Mouse (Mus musculus): ENCODE measurements around the gene Chd4. TPM values are rescaled to one million over a fixed set of nuclear protein-coding genes. Genes with fewer than 3 reads are reported as not detected.
A peak's percentile ranks its signal among the peaks of the same experiment; 100 is the strongest.

Chd4 gene
- polyA plus RNA-seq, 1 experiment from 2014 or later = 24.5 TPM

DNA sequence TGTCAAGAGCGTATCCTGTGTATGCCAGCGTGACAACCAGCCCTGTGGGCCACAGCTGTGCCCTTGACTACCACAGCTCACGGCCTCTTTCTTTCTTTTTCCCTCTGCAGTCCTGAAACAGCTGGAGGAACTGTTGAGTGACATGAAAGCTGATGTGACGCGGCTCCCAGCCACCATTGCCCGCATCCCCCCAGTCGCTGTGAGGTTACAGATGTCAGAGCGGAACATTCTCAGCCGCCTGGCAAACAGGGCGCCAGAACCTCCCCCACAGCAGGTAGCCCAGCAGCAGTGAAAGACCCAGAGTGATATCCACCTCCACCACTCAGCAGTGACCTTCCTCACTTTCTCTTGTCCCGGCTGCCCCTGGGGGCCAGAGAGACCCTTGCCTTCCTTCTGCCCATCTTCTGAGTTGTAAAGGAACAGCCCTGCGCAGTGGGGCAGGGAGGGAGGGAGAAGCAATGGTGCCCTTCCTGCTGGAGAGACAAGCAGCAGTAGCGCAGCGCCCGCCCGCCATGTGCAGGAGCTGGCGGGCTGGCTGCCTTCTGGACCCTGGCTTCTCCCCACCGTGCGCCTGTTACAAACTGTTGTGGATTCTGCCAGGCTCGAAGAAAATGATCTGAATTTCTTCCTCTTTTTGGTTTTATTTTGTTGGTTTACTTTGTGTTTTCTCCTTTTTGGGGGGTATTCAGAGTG, 34.1 kb downstream of the Chd4 start:
- TF ChIP-seq EP300 (IDR thresholded peaks at IDR 0.05; ENCODE audit: low read depth) = no peak
- TF ChIP-seq CTCF (IDR thresholded peaks at IDR 0.05; ENCODE audit: low read depth) = no peak
- no peaks in the 10 kb centered on the region for H3K9me3 ChIP-seq (ENCODE audit: low read length)
- H3K9ac ChIP-seq (replicated peaks) = no peak overlapping the region
- no peak overlapping the region for H3K4me3 ChIP-seq (ENCODE audit: low read depth, low read length)
- H3K36me3 ChIP-seq (replicated peaks; ENCODE audit: insufficient read depth, low read length) = peaks cover 55% of the 10 kb centered on the region
- H3K27ac ChIP-seq (ENCODE audit: low read depth) = no peak overlapping the region
- ATAC-seq (no peak), DNase-seq (no peak)
- no peaks in the 10 kb centered on the region for H3K27me3 ChIP-seq (ENCODE audit: insufficient read depth, low read length)
- 86% methylated on average over 20 of the region's 20 CpGs for WGBS (ENCODE audit: insufficient replicate concordance)
- no peak overlapping the region for H3K4me2 ChIP-seq (ENCODE audit: low read depth, low read length)
- peaks cover 10% of the 10 kb centered on the region for H3K4me1 ChIP-seq (ENCODE audit: insufficient read depth)

DNA sequence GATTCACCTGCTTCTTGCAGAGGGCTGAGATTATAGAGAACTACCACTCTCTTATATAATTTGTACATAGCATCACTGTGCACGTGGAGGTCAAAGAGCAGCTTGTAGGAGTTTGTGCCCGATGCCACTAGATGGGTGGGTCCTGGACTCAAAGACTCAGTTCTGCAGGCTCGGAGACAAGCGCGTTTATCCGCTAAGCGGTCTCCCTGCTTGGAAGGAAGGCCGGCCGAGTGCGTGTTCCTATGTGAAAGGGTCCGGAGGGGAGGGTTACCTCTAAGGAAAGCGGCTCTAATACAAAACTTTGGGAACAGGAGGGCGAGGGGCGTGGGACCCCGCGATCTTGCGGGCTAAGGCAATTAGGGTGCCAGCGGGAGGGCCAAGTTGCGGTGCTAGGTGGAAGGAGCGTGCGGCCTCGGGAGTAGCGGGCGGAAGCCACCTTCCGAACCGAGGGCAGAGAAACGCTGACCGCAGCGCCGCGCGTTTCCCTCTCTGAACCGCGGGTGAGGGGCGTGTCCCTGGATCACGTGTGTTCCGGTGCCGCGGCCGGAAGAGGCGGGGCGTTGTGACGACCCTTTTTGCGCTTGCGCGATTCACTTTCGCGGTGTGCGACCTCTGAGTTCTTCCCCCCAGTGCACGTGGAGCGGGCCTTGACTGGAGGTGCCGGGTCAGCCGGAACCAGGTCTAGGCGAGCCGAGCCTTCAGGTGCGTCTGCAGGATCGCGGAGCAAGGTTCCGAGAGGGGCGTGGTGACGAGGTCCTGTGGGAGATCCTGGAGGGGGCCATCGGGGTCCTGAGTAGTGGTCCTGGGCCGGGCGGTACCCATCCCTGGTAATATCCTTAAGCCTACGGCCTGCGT, 35.7 kb downstream of the Chd4 start, which contains the start of gene Nop2:
Nop2 (plus strand) TSS at position 608 of the 855 bp plus-strand sequence.
- Histone ChIP-seq H3K4me3 (ENCODE audit: low read depth, low read length) (peak within 1 kb of the TSS; percentile 81), H3K9ac (replicated peaks) (peak within 1 kb of the TSS; percentile 84), H3K36me3 (replicated peaks; ENCODE audit: insufficient read depth, low read length) (peaks cover 55% of the 10 kb centered on the region), H3K4me2 (ENCODE audit: low read depth, low read length) (peak within 1 kb of the TSS; percentile 97), H3K4me1 (ENCODE audit: insufficient read depth) (peaks cover 10% of the 10 kb centered on the region), H3K27ac (ENCODE audit: low read depth) (peak within 1 kb of the TSS; percentile 91), H3K27me3 (ENCODE audit: insufficient read depth, low read length) (no peaks in the 10 kb centered on the region), H3K9me3 (ENCODE audit: low read length) (no peaks in the 10 kb centered on the region)
- ATAC-seq (peak; percentile 95), DNase-seq (peak; percentile 97)
- TF ChIP-seq CTCF (IDR thresholded peaks at IDR 0.05; ENCODE audit: low read depth) (no peak), EP300 (IDR thresholded peaks at IDR 0.05; ENCODE audit: low read depth) (no peak)
- under 1% methylated on average over 66 of the region's 66 CpGs for WGBS (ENCODE audit: insufficient replicate concordance)

DNA sequence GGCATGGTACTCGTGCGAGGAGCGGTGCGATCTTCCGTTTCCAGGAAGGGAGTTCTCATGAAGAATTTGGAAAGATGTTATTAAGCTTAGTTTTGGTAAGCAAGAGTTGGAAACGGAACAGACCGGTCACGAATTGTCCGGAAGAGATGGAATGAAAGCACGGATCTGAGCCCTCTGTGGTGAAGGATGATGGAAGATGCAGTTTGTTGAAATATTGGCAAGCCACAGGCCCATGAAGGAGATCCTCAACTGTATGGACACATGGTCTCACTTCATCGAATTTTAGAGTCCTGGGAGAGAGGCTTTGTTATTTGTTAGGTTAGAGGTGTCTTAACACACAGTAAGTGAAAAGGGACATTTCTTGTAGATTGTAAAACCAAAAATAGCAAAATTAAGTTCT, 36.7 kb downstream of the Chd4 start:
- peaks cover 10% of the 10 kb centered on the region for H3K4me1 ChIP-seq (ENCODE audit: insufficient read depth)
- H3K9me3 ChIP-seq (ENCODE audit: low read length) = no peaks in the 10 kb centered on the region
- WGBS (ENCODE audit: insufficient replicate concordance) = 1% methylated on average over 11 of the region's 11 CpGs
- H3K4me3 ChIP-seq (ENCODE audit: low read depth, low read length) = peak overlapping the region; percentile 81
- H3K9ac ChIP-seq (replicated peaks) = peak overlapping the region; percentile 84
- H3K36me3 ChIP-seq (replicated peaks; ENCODE audit: insufficient read depth, low read length) = peaks cover 56% of the 10 kb centered on the region
- ATAC-seq (no peak), DNase-seq (no peak)
- H3K4me2 ChIP-seq (ENCODE audit: low read depth, low read length) = peak overlapping the region; percentile 97
- H3K27ac ChIP-seq (ENCODE audit: low read depth) = 0 out of 2 replicates have a peak overlapping the region, but pooled peaks have one; percentile 22
- TF ChIP-seq EP300 (IDR thresholded peaks at IDR 0.05; ENCODE audit: low read depth) (no peak), CTCF (IDR thresholded peaks at IDR 0.05; ENCODE audit: low read depth) (no peak)
- H3K27me3 ChIP-seq (ENCODE audit: insufficient read depth, low read length) = no peaks in the 10 kb centered on the region

DNA sequence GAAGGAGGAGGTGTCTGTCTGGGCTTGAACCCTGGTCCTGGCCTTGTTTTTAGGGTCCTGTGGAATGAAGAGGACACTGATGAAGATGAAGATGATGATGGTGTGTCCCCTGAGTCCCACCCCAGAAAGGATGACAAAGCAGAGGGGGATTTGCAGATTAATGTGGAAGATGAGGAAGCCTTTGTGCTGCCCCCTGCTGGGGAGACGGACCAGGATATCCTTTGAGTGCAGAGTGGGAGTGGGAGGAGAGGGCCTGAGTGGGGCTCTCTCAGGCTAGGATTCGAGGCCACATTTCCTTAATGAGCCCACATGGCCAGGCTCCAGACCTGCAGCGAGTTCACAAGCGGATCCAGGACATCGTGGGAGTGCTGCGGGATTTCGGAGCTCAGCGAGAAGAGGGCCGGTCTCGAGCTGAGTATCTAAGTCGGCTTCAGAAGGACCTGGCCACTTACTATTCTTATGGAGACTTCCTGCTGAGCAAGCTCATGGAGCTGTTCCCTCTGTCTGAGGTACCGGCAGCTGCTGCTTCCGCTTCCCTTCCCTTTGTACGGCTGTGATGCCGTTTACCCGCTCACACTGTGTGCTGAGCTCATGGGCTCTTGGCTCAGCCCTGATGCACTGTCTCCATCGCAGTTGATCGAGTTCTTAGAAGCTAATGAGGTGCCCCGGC, 41.4 kb downstream of the Chd4 start:
- DNase-seq = peak; percentile 70
- WGBS (ENCODE audit: insufficient replicate concordance) = 92% methylated on average over 19 of the region's 19 CpGs

GRCm38 (mm10) chr6:125139747-125140146, 44.0 kb downstream of the Chd4 start:
- no peak overlapping the region for H3K9ac ChIP-seq (replicated peaks)
- ATAC-seq = no peak
- no peaks in the 10 kb centered on the region for H3K27me3 ChIP-seq (ENCODE audit: insufficient read depth, low read length)
- no peaks in the 10 kb centered on the region for H3K9me3 ChIP-seq (ENCODE audit: low read length)
- peaks cover 2% of the 10 kb centered on the region for H3K4me1 ChIP-seq (ENCODE audit: insufficient read depth)
- H3K4me2 ChIP-seq (ENCODE audit: low read depth, low read length) = no peak overlapping the region
- no peak for DNase-seq
- H3K27ac ChIP-seq (ENCODE audit: low read depth) = no peak overlapping the region
- WGBS (ENCODE audit: insufficient replicate concordance) = 89% methylated on average over 7 of the region's 7 CpGs
- no peak overlapping the region for H3K4me3 ChIP-seq (ENCODE audit: low read depth, low read length)
- peaks cover 75% of the 10 kb centered on the region for H3K36me3 ChIP-seq (replicated peaks; ENCODE audit: insufficient read depth, low read length)
- TF ChIP-seq CTCF (IDR thresholded peaks at IDR 0.05; ENCODE audit: low read depth) (no peak), EP300 (IDR thresholded peaks at IDR 0.05; ENCODE audit: low read depth) (no peak)

More for the DNA sequence above, 41.4 kb downstream of the Chd4 start:
- H3K4me1 ChIP-seq (ENCODE audit: insufficient read depth) = peaks cover 5% of the 10 kb centered on the region; the same call in 1 of the 2 replicates
- H3K27me3 ChIP-seq (ENCODE audit: insufficient read depth, low read length) = no peaks in the 10 kb centered on the region
- no peak overlapping the region for H3K4me2 ChIP-seq (ENCODE audit: low read depth, low read length)
- TF ChIP-seq CTCF (IDR thresholded peaks at IDR 0.05; ENCODE audit: low read depth) (peak; percentile 72), EP300 (IDR thresholded peaks at IDR 0.05; ENCODE audit: low read depth) (no peak)
- H3K36me3 ChIP-seq (replicated peaks; ENCODE audit: insufficient read depth, low read length) = peaks cover 78% of the 10 kb centered on the region
- no peak overlapping the region for H3K4me3 ChIP-seq (ENCODE audit: low read depth, low read length)
- no peaks in the 10 kb centered on the region for H3K9me3 ChIP-seq (ENCODE audit: low read length)
- no peak overlapping the region for H3K27ac ChIP-seq (ENCODE audit: low read depth)
- H3K9ac ChIP-seq (replicated peaks) = no peak overlapping the region
- ATAC-seq = no peak

GRCm38 (mm10) chr6:125142436-125142835, 46.7 kb downstream of the Chd4 start:
- Histone ChIP-seq H3K36me3 (replicated peaks; ENCODE audit: insufficient read depth, low read length) (peaks cover 52% of the 10 kb centered on the region), H3K4me1 (ENCODE audit: insufficient read depth) (peaks cover 19% of the 10 kb centered on the region)

More at GRCm38 (mm10) chr6:125142436-125142835, 46.7 kb downstream of the Chd4 start:
- H3K9me3 ChIP-seq (ENCODE audit: low read length) = no peaks in the 10 kb centered on the region
- no peak overlapping the region for H3K27ac ChIP-seq (ENCODE audit: low read depth)
- no peak overlapping the region for H3K9ac ChIP-seq (replicated peaks)
- H3K4me3 ChIP-seq (ENCODE audit: low read depth, low read length) = no peak overlapping the region
- no peaks in the 10 kb centered on the region for H3K27me3 ChIP-seq (ENCODE audit: insufficient read depth, low read length)
- no peak for TF ChIP-seq CTCF (IDR thresholded peaks at IDR 0.05; ENCODE audit: low read depth)
- TF ChIP-seq EP300 (IDR thresholded peaks at IDR 0.05; ENCODE audit: low read depth) = no peak
- WGBS (ENCODE audit: insufficient replicate concordance) = 91% methylated on average over 8 of the region's 8 CpGs
- no peak overlapping the region for H3K4me2 ChIP-seq (ENCODE audit: low read depth, low read length)
- no peak for DNase-seq
- ATAC-seq = no peak

Data from liver, postnatal 0 days (tissue).